Mouse (Mus musculus) cortical plate, adult 2 months (tissue): ENCODE data around the gene Pebp1.

Source experiments
- CTCF ChIP-seq: fragments of 200-500 bp; IDR thresholded peaks from 2 replicates; pipeline ENCODE4 v1.5.1; 2011; ENCODE audit warnings: mild to moderate bottlenecking, control low read depth, low read length; ENCODE audit not compliant: insufficient read depth; ENCODE audit errors: extremely low read depth
- POLR2A ChIP-seq: fragments of 200-500 bp; IDR thresholded peaks from 2 replicates; pipeline ENCODE4 v1.6.1; 2011; ENCODE audit warnings: mild to moderate bottlenecking, low read length, control low read depth; ENCODE audit not compliant: insufficient read depth; ENCODE audit errors: extremely low read depth

- TF ChIP-seq CTCF: no peak
- no peak for TF ChIP-seq POLR2A
Observed at GRCm38 (mm10) chr5:117258276-117258675, 29.1 kb downstream of the Pebp1 start.
